Mouse (Mus musculus) cortical plate, adult 2 months (tissue): ENCODE results near the gene Usp46.

Source experiments
- CTCF ChIP-seq: fragments of 200-500 bp; IDR thresholded peaks from 2 replicates; pipeline ENCODE4 v1.5.1; 2011; ENCODE audit warnings: mild to moderate bottlenecking, control low read depth, low read length; ENCODE audit not compliant: insufficient read depth; ENCODE audit errors: extremely low read depth
- POLR2A ChIP-seq: fragments of 200-500 bp; IDR thresholded peaks from 2 replicates; pipeline ENCODE4 v1.6.1; 2011; ENCODE audit warnings: mild to moderate bottlenecking, low read length, control low read depth; ENCODE audit not compliant: insufficient read depth; ENCODE audit errors: extremely low read depth

DNA sequence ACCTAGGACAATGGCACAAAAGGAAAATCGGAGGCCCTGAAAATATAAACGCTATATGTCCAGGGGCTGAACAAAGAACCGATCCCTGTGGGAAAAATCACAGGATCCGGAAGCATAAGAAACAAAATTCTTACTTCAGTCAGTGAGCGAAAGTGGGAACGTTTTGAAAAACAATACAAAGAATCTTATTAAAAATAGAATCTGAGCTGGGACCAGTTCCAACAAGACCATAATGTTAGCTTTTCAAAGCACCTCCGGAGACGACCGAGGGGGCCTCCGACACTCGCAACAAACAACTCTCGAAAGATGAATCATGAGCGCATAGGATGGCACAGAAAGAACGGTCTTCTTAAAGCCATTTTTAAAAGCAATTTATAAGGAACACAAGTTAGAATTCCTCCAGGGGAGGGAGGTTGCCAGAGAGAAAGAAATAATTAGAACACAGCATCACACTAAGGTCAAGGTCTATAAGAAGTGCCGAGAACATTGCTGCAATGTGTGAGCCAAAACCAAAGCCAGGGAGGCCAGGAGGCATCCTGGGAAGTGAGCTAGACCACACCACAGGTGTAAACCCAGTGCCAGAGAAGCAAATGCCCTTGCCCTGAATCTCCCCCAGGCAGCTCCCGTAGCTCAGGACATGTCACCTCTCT is 19.3 kb downstream of the Usp46 start:
- TF ChIP-seq CTCF = no peak
- TF ChIP-seq POLR2A = no peak
